Mouse (Mus musculus) heart, postnatal 0 days (tissue): ENCODE measurements at regions not wholly inside any gene's neighbourhood (a gene's known extent, or its start where the extent isn't known, plus 50 kb on each side); places are given as distances from the start of the nearest gene placed in this dataset.

ENCODE experiments used
- CTCF ChIP-seq: IDR thresholded peaks from 2 replicates; pipeline ENCODE4 v1.5.1; 2016; ENCODE audit warnings: antibody characterized with exemption, control low read depth, low read depth
- EP300 ChIP-seq: IDR thresholded peaks from 2 replicates; pipeline ENCODE4 v1.6.1; 2016; ENCODE audit warnings: antibody characterized with exemption, low read depth

DNA sequence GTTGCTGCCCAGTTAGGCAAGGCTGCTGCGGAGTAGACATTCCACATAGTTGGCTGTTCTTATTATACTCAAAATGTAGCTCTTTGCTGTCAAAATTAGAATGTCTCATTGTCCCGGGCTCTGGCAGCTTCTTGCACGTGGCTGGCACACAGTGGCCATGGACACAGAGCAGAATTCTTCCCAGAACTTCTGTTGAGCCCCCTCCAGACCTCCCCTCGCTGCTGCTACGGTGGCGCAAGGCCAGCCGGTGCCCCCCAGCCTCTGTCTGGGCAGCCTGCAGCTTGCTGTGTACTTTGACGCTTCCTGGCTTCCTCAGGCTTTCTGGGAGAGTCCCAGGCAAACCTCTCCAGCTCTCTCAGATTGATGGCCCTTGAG, 138.2 kb upstream of the Ubl3 start:
- TF ChIP-seq CTCF = no peak
- no peak for TF ChIP-seq EP300
